Mouse (Mus musculus) right cerebral cortex, adult 2 months (tissue): ENCODE results near the gene Kctd15.
A peak's percentile ranks its signal among the peaks of the same experiment; 100 is the strongest.

Experiments used
- DNase-seq, 2 experiments: peaks; one replicate each; pipeline ENCODE4 v3.0.0; 2021 to 2022; ENCODE audit warnings: low spot score in 2 of 2

Kctd15 gene

GRCm38 (mm10) chr7:34663145-34663544 lies 6.6 kb upstream of the Kctd15 start:
- no peak for DNase-seq

GRCm38 (mm10) chr7:34662227-34662626 lies 5.7 kb upstream of the Kctd15 start:
- DNase-seq, result no peak

GRCm38 (mm10) chr7:34659386-34660085 lies 3.0 kb upstream of the Kctd15 start:
- DNase-seq, result no peak

GRCm38 (mm10) chr7:34655086-34655839 lies 1.3 kb downstream of the Kctd15 start:
- DNase-seq, result peak; percentile 82

GRCm38 (mm10) chr7:34654441-34655085 lies 2.0 kb downstream of the Kctd15 start:
- DNase-seq, result peak; percentile 48 to 54

GRCm38 (mm10) chr7:34653731-34654440 lies 2.6 kb downstream of the Kctd15 start:
- DNase-seq, result no peak

- no peak for DNase-seq
Observed at GRCm38 (mm10) chr7:34652751-34653502, 3.6 kb downstream of the Kctd15 start.

- no peak for DNase-seq
Observed at GRCm38 (mm10) chr7:34651381-34651780, 5.2 kb downstream of the Kctd15 start.

GRCm38 (mm10) chr7:34647052-34647451 lies 9.5 kb downstream of the Kctd15 start:
- DNase-seq, result no peak

- DNase-seq, result no peak
Observed at GRCm38 (mm10) chr7:34646144-34646795, 10.3 kb downstream of the Kctd15 start.

GRCm38 (mm10) chr7:34645623-34646022 lies 10.9 kb downstream of the Kctd15 start:
- DNase-seq, result no peak

- DNase-seq, result no peak
Observed at GRCm38 (mm10) chr7:34644591-34644990, 11.9 kb downstream of the Kctd15 start.

- DNase-seq, result no peak
Observed at GRCm38 (mm10) chr7:34643329-34643728, 13.2 kb downstream of the Kctd15 start.

GRCm38 (mm10) chr7:34641968-34642367 lies 14.6 kb downstream of the Kctd15 start:
- DNase-seq, result no peak

GRCm38 (mm10) chr7:34639798-34640197 lies 16.7 kb downstream of the Kctd15 start:
- no peak for DNase-seq

- DNase-seq, result no peak
Observed at GRCm38 (mm10) chr7:34636661-34637060, 19.9 kb downstream of the Kctd15 start.

GRCm38 (mm10) chr7:34632966-34633742 lies 23.4 kb downstream of the Kctd15 start:
- no peak for DNase-seq

- DNase-seq, result no peak
Observed at GRCm38 (mm10) chr7:34630211-34631085, 26.1 kb downstream of the Kctd15 start.

- no peak for DNase-seq
Observed at GRCm38 (mm10) chr7:34629702-34630210, 26.8 kb downstream of the Kctd15 start.
